Mouse (Mus musculus) adrenal gland (tissue): ENCODE measurements around the gene Cib3.

Experiments used
- intact Hi-C: fragments of 180-260 bp; cut with DNase I; formaldehyde crosslinking; loops from one replicate; pipeline ENCODE4 v1.15.1; 2025

Gene Cib3

GRCm38 (mm10) chr8:72213536-72213935 lies 899 bp upstream of the Cib3 start, which contains the start of gene Gm11034:
Gene Gm11034, minus strand, starts transcription at chr8:72213636.
- intact Hi-C loops = no loop called here

GRCm38 (mm10) chr8:72211846-72212245 lies 791 bp downstream of the Cib3 start:
- intact Hi-C loops = no loop called here

GRCm38 (mm10) chr8:72210710-72211109 lies 1.9 kb downstream of the Cib3 start:
- intact Hi-C loops = no loop called here

GRCm38 (mm10) chr8:72210222-72210621 lies 2.4 kb downstream of the Cib3 start:
- intact Hi-C loops = no loop called here

- intact Hi-C loops = loop anchor here (5.0 kb wide), 1 partner anchor 39 kb away; no protein-coding TSS in a partner anchor
Measured at GRCm38 (mm10) chr8:72208582-72208981, 4.1 kb downstream of the Cib3 start.

- intact Hi-C loops = no loop called here
Measured at GRCm38 (mm10) chr8:72197997-72198396, 14.6 kb downstream of the Cib3 start.

- intact Hi-C loops = no loop called here
Measured at GRCm38 (mm10) chr8:72192065-72192464, 20.6 kb downstream of the Cib3 start.

GRCm38 (mm10) chr8:72190215-72190539 lies 22.5 kb downstream of the Cib3 start:
- intact Hi-C loops = no loop called here

GRCm38 (mm10) chr8:72189417-72190214 lies 23.0 kb downstream of the Cib3 start, which contains the start of gene Hsh2d:
Gene Hsh2d, plus strand, starts transcription at chr8:72189638.
- intact Hi-C loops = no loop called here

GRCm38 (mm10) chr8:72187793-72188331 lies 24.8 kb downstream of the Cib3 start:
- intact Hi-C loops = no loop called here

- intact Hi-C loops = loop anchor here (5.0 kb wide), 1 partner anchor 39 kb away; no protein-coding TSS in a partner anchor
Measured at GRCm38 (mm10) chr8:72183554-72184202, 29.0 kb downstream of the Cib3 start.

GRCm38 (mm10) chr8:72177346-72177925 lies 35.2 kb downstream of the Cib3 start:
- intact Hi-C loops = loop anchor here (5.0 kb wide), 2 partner anchors 65 to 80 kb away; partner anchors contain the start of gene Ap1m1

GRCm38 (mm10) chr8:72169681-72170249 lies 42.9 kb downstream of the Cib3 start:
- intact Hi-C loops = no loop called here

GRCm38 (mm10) chr8:72169098-72169668 lies 43.5 kb downstream of the Cib3 start:
- intact Hi-C loops = no loop called here

- intact Hi-C loops = no loop called here
Measured at GRCm38 (mm10) chr8:72162821-72163220, 49.8 kb downstream of the Cib3 start.

- intact Hi-C loops = no loop called here
Measured at GRCm38 (mm10) chr8:72160707-72161697, 51.6 kb downstream of the Cib3 start, which contains the start of gene Rab8a. Gene Rab8a, plus strand, starts transcription at chr8:72161200.

GRCm38 (mm10) chr8:72160007-72160406 lies 52.6 kb downstream of the Cib3 start:
- intact Hi-C loops = no loop called here

- intact Hi-C loops = no loop called here
Measured at GRCm38 (mm10) chr8:72158726-72159125, 53.9 kb downstream of the Cib3 start.

- intact Hi-C loops = no loop called here
Measured at GRCm38 (mm10) chr8:72158096-72158495, 54.5 kb downstream of the Cib3 start.
